Mouse (Mus musculus) liver, embryonic 11.5 days (tissue): ENCODE measurements around the gene Pced1a. TPM values are rescaled to one million over a fixed set of nuclear protein-coding genes. Genes with fewer than 3 reads are reported as not detected.

Experiments
- ATAC-seq: fragments of 200-750 bp; cut with Nextera tagmentation; replicated peaks from 2 replicates; pipeline ENCODE4 v1.8.0; 2017; ENCODE audit warnings: moderate number of reproducible peaks, mild to moderate bottlenecking, moderate TSS enrichment, moderate library complexity; ENCODE audit not compliant: low FRiP score
- DNase-seq: peaks from one replicate; pipeline ENCODE4 v3.0.0-alpha.2; 2017; ENCODE audit warnings: low spot score
- H3K27ac ChIP-seq: fragments of 300-500 bp; sonication (generic); 2 replicates; pipeline ENCODE4 v1.5.1; 2014; ENCODE audit warnings: mild to moderate bottlenecking, low read depth, low read length, control low read depth
- H3K27me3 ChIP-seq: fragments of 300-500 bp; sonication (generic); replicated peaks from 2 replicates; pipeline ENCODE4 v1.6.1; 2014; ENCODE audit warnings: low read length, mixed read lengths; ENCODE audit not compliant: control insufficient read depth, insufficient read depth
- H3K36me3 ChIP-seq: fragments of 300-500 bp; sonication (generic); 2 replicates; pipeline ENCODE4 v1.6.1; 2014; ENCODE audit warnings: mild to moderate bottlenecking, low read length, moderate library complexity, mixed read lengths; ENCODE audit not compliant: control insufficient read depth, insufficient read depth
- H3K4me1 ChIP-seq: fragments of 300-500 bp; sonication (generic); replicated peaks from 2 replicates; pipeline ENCODE4 v1.6.1; 2014; ENCODE audit warnings: low read length, mixed read lengths; ENCODE audit not compliant: control insufficient read depth, insufficient read depth
- H3K4me2 ChIP-seq: fragments of 300-500 bp; sonication (generic); 2 replicates; pipeline ENCODE4 v1.6.1; 2014; ENCODE audit warnings: mild to moderate bottlenecking, control low read depth, moderate library complexity
- H3K4me3 ChIP-seq: fragments of 300-500 bp; sonication (generic); 2 replicates; pipeline ENCODE4 v1.5.1; 2014; ENCODE audit warnings: low read depth, low read length, control low read depth
- H3K9ac ChIP-seq: fragments of 300-500 bp; sonication (generic); 2 replicates; pipeline ENCODE4 v1.6.1; 2014; ENCODE audit warnings: low read depth, low read length, control low read depth
- H3K9me3 ChIP-seq: fragments of 300-500 bp; sonication (generic); 2 replicates; pipeline ENCODE4 v1.6.1; 2016; ENCODE audit warnings: low read length, inconsistent platforms, mixed read lengths; ENCODE audit not compliant: control insufficient read depth
- WGBS: fragments of 180-500 bp; shearing (Covaris S2); extraction: QIAGEN DNeasy Blood & Tissue Kit; methylation state at CpG from one replicate; pipeline ENCODE4 v1.1.7; 2014; 5-methylcytosine and 5-hydroxymethylcytosine counted together
- polyA plus RNA-seq: library from polyadenylated mRNA; unstranded; fragments of >200 nt; fragmentation: Nextera tagmentation; extraction: Ambion mirVana; gene quantifications from 2 replicates; pipeline ENCODE4 v1.2.1, GENCODE M21; 2014

The Pced1a gene
- polyA plus RNA-seq, 1 experiment from 2014 or later = 7.6 TPM

- Histone ChIP-seq H3K36me3 (peaks cover 4% of the 10 kb centered on the region; the same call in 1 of the 2 replicates), H3K27ac (no peak overlapping the region), H3K9me3 (no peaks in the 10 kb centered on the region), H3K27me3 (no peaks in the 10 kb centered on the region), H3K4me1 (peaks cover 28% of the 10 kb centered on the region), H3K4me2 (no peak overlapping the region), H3K9ac (no peak overlapping the region), H3K4me3 (no peak overlapping the region)
- no peak for ATAC-seq
- DNase-seq = no peak
Measured at GRCm38 (mm10) chr2:130448449-130448848, 23.9 kb upstream of the Pced1a start.

GRCm38 (mm10) chr2:130442162-130442561, 17.7 kb upstream of the Pced1a start:
- no peak overlapping the region for H3K27ac ChIP-seq
- H3K4me2 ChIP-seq = no peak overlapping the region
- H3K27me3 ChIP-seq = no peaks in the 10 kb centered on the region
- no peaks in the 10 kb centered on the region for H3K9me3 ChIP-seq
- peaks cover 33% of the 10 kb centered on the region for H3K36me3 ChIP-seq
- 82% methylated on average over 10 of the region's 10 CpGs for WGBS
- DNase-seq (no peak), ATAC-seq (peak; percentile 64)
- peaks cover 6% of the 10 kb centered on the region; the same call in 1 of the 2 replicates for H3K4me1 ChIP-seq
- no peak overlapping the region for H3K4me3 ChIP-seq
- H3K9ac ChIP-seq = no peak overlapping the region

DNA sequence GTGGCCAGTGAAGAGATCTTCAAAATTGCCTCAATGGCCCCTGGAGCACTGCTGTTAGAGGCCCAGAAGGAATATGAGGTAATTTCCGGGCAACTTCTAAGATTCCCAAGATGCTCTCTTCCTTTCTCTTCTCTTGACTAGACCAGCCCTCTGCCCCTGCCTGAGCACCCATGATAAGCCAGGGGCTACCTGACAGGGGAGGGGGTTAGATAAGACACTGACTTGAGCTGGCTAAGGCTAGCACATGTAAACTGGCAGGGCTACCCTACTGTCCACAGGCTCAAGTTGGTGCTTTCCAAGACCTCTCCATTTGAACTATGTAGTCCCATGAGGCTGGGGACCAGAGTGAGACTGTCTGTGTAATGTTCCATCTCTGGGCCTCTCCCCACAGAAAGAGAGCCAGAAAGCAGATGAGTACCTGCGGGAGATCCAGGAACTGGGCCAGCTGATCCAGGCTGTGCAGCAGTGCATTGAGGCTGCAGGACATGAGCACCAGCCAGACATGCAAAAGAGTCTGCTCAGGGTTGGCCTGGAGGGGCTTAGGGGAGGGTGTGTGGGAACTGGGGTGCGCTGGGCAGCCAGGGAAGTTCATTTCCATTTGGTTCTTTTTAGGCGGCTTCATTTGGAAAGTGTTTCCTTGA, 15.5 kb upstream of the Pced1a start:
- H3K36me3 ChIP-seq = peaks cover 33% of the 10 kb centered on the region
- no peak overlapping the region for H3K4me2 ChIP-seq
- H3K9ac ChIP-seq = no peak overlapping the region
- H3K9me3 ChIP-seq = no peaks in the 10 kb centered on the region
- H3K4me3 ChIP-seq = no peak overlapping the region
- ATAC-seq (peak; percentile 69), DNase-seq (no peak)
- no peaks in the 10 kb centered on the region for H3K27me3 ChIP-seq
- H3K27ac ChIP-seq = no peak overlapping the region
- H3K4me1 ChIP-seq = peaks cover 6% of the 10 kb centered on the region; the same call in 1 of the 2 replicates
- 86% methylated on average over 4 of the region's 4 CpGs for whole genome bisulfite sequencing

- Histone ChIP-seq H3K9me3 (no peaks in the 10 kb centered on the region), H3K27ac (no peak overlapping the region), H3K9ac (no peak overlapping the region), H3K27me3 (no peaks in the 10 kb centered on the region), H3K4me2 (no peak overlapping the region), H3K4me1 (peaks cover 6% of the 10 kb centered on the region; the same call in 1 of the 2 replicates), H3K4me3 (no peak overlapping the region), H3K36me3 (peaks cover 33% of the 10 kb centered on the region)
- whole genome bisulfite sequencing = 87% methylated on average over 3 of the region's 3 CpGs
- ATAC-seq (no peak), DNase-seq (no peak)
Measured at GRCm38 (mm10) chr2:130438861-130439260, 14.4 kb upstream of the Pced1a start.

- WGBS = 92% methylated on average over 1 of the region's 1 CpGs
- Histone ChIP-seq H3K27ac (no peak overlapping the region), H3K4me2 (no peak overlapping the region), H3K27me3 (no peaks in the 10 kb centered on the region), H3K36me3 (peaks cover 19% of the 10 kb centered on the region), H3K4me3 (no peak overlapping the region), H3K9me3 (no peaks in the 10 kb centered on the region), H3K4me1 (peaks cover 6% of the 10 kb centered on the region; the same call in 1 of the 2 replicates), H3K9ac (no peak overlapping the region)
- DNase-seq = no peak
- no peak for ATAC-seq
Measured at GRCm38 (mm10) chr2:130436769-130437168, 12.3 kb upstream of the Pced1a start.

DNA sequence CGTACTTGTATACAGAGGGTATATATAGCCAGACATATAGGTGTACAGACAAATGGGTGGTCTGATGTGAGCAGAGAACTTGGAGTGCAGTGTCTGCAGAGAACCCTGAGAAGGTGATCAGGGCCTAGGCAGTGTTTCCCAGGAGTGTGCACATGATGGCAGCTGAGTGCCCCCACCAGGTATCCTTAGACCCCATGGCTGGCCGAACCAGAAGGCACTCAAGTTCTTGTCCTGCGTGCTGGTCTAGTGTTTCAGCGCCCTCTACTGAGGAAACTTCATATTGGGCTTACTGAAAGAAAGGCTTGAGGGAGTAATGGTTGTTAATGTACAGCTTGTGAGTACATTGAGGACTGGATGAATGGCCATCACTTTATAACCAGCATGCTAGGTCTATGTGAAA, 8.7 kb upstream of the Pced1a start:
- no peak overlapping the region for H3K9ac ChIP-seq
- H3K4me3 ChIP-seq = no peak overlapping the region
- H3K27me3 ChIP-seq = no peaks in the 10 kb centered on the region
- 0 out of 2 replicates have a peak, but pooled peaks cover 3% of the 10 kb centered on the region for H3K4me1 ChIP-seq
- DNase-seq = no peak
- ATAC-seq = peak; percentile 40
- no peak overlapping the region for H3K4me2 ChIP-seq
- WGBS = 29% methylated on average over 4 of the region's 4 CpGs
- no peaks in the 10 kb centered on the region for H3K36me3 ChIP-seq
- no peaks in the 10 kb centered on the region for H3K9me3 ChIP-seq
- no peak overlapping the region for H3K27ac ChIP-seq

GRCm38 (mm10) chr2:130432157-130432556, 7.7 kb upstream of the Pced1a start:
- no peak overlapping the region for H3K4me3 ChIP-seq
- no peaks in the 10 kb centered on the region for H3K9me3 ChIP-seq

DNA sequence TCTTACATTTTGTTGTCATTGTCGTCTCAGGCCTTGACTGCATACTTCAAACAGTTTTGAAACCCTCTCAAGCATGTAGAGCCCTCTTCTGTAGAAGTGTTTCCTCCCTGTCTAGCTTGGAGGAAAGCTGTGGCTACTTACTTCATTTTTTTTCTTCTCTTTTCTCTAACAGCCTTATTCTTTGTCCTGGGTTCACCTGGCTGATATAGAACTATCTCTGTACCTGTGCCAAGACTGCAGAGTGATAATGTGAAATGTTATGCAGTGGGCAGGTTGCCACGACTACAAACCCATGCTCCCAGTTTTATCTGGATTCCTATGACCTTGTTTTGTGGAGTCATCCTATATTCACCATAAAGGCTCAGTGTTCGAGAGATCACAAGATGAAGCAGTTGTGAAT, 6.0 kb upstream of the Pced1a start:
- ATAC-seq = no peak
- H3K9ac ChIP-seq = no peak overlapping the region
- no peak overlapping the region for H3K4me3 ChIP-seq
- no peak for DNase-seq
- no peak overlapping the region for H3K27ac ChIP-seq
- H3K36me3 ChIP-seq = no peaks in the 10 kb centered on the region
- WGBS = 74% methylated on average over 3 of the region's 3 CpGs
- no peaks in the 10 kb centered on the region for H3K9me3 ChIP-seq
- H3K4me1 ChIP-seq = peaks cover 3% of the 10 kb centered on the region; the same call in 1 of the 2 replicates
- H3K27me3 ChIP-seq = no peaks in the 10 kb centered on the region
- H3K4me2 ChIP-seq = no peak overlapping the region

More at GRCm38 (mm10) chr2:130432157-130432556, 7.7 kb upstream of the Pced1a start:
- no peak overlapping the region for H3K4me2 ChIP-seq
- ATAC-seq (no peak), DNase-seq (no peak)
- no peak overlapping the region for H3K9ac ChIP-seq
- no peaks in the 10 kb centered on the region for H3K27me3 ChIP-seq
- 83% methylated on average over 3 of the region's 3 CpGs for WGBS
- H3K27ac ChIP-seq = no peak overlapping the region
- H3K4me1 ChIP-seq = 0 out of 2 replicates have a peak, but pooled peaks cover 3% of the 10 kb centered on the region
- no peaks in the 10 kb centered on the region for H3K36me3 ChIP-seq

- WGBS = 72% methylated on average over 2 of the region's 2 CpGs
Measured at GRCm38 (mm10) chr2:130429851-130430250, 5.3 kb upstream of the Pced1a start.

More at GRCm38 (mm10) chr2:130429851-130430250, 5.3 kb upstream of the Pced1a start:
- no peak overlapping the region for H3K4me3 ChIP-seq
- DNase-seq (no peak), ATAC-seq (no peak)
- H3K4me1 ChIP-seq = peaks cover 9% of the 10 kb centered on the region
- H3K36me3 ChIP-seq = no peaks in the 10 kb centered on the region
- H3K27ac ChIP-seq = no peak overlapping the region
- no peaks in the 10 kb centered on the region for H3K9me3 ChIP-seq
- H3K4me2 ChIP-seq = no peak overlapping the region
- no peak overlapping the region for H3K9ac ChIP-seq
- no peaks in the 10 kb centered on the region for H3K27me3 ChIP-seq
